Mouse (Mus musculus) lung, adult 2 months (tissue): ENCODE measurements around the gene Dcaf1.

Experiments
- CTCF ChIP-seq: fragments of 200-500 bp; IDR thresholded peaks from 2 replicates; pipeline ENCODE4 v1.5.1; 2011; ENCODE audit warnings: mild to moderate bottlenecking, low read length, control low read depth; ENCODE audit not compliant: insufficient read depth
- POLR2A ChIP-seq: fragments of 200-500 bp; IDR thresholded peaks from 2 replicates; pipeline ENCODE4 v1.6.1; 2011; ENCODE audit warnings: low read depth, mild to moderate bottlenecking, control low read depth, low read length, borderline replicate concordance; ENCODE audit errors: extremely low read depth

DNA sequence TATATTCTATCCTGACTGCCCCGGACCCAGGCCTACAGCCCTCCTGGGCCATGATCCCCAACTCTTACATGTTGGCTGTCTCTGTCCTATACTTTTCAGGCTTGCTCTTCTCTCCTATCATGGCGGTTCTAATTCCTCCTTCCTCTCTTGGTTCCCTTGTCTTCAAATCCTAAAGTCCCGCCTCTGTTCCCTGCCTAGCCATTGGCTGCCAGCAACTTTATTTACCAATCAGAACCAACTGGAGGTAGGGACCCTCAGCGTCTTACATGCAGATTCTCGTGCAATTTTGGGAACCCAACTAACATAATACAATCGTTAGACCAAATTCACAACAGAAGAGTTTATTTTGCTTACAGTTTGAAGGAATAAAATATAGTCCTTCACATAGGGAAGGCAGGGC lies 21.1 kb downstream of the Dcaf1 start:
- TF ChIP-seq CTCF = no peak
- TF ChIP-seq POLR2A = no peak
